Mouse (Mus musculus): ENCODE results near the gene Arpc5l. TPM values are rescaled to one million over a fixed set of nuclear protein-coding genes. Genes with fewer than 3 reads are reported as not detected.
A peak's percentile ranks its signal among the peaks of the same experiment; 100 is the strongest.

The Arpc5l gene
- polyA plus RNA-seq, 1 experiment = 55.2 TPM

GRCm38 (mm10) chr2:38973223-38973622 is 31.9 kb upstream of the Arpc5l start:
- Histone ChIP-seq H3K9me3 (replicated peaks; ENCODE audit: control insufficient read depth, insufficient read depth, low read length, poor library complexity, severe bottlenecking) (no peaks in the 10 kb centered on the region), H3K9ac (ENCODE audit: low read depth, poor library complexity, severe bottlenecking) (no peak overlapping the region), H3K36me3 (ENCODE audit: control insufficient read depth, insufficient read depth, low read length, poor library complexity, severe bottlenecking) (no peaks in the 10 kb centered on the region), H3K4me1 (ENCODE audit: control insufficient read depth, insufficient read depth, low read length) (peaks cover 7% of the 10 kb centered on the region), H3K27ac (ENCODE audit: insufficient read depth, low read length) (no peak overlapping the region), H3K4me3 (ENCODE audit: low read depth, low read length) (no peak overlapping the region), H3K27me3 (ENCODE audit: control insufficient read depth, insufficient read depth, low read length, poor library complexity, severe bottlenecking) (no peaks in the 10 kb centered on the region)
- no peak for TF ChIP-seq CTCF (IDR thresholded peaks at IDR 0.05; ENCODE audit: low read depth, low read length)

- no peaks in the 10 kb centered on the region for H3K9me3 ChIP-seq (replicated peaks; ENCODE audit: control insufficient read depth, insufficient read depth, low read length, poor library complexity, severe bottlenecking)
- H3K4me3 ChIP-seq (ENCODE audit: low read depth, low read length) = no peak overlapping the region
- peaks cover 7% of the 10 kb centered on the region for H3K4me1 ChIP-seq (ENCODE audit: control insufficient read depth, insufficient read depth, low read length)
- H3K27ac ChIP-seq (ENCODE audit: insufficient read depth, low read length) = no peak overlapping the region
- TF ChIP-seq POLR2A (IDR thresholded peaks at IDR 0.05; ENCODE audit: insufficient read depth, low read length) (no peak), EP300 (IDR thresholded peaks at IDR 0.05; ENCODE audit: insufficient read depth, low read depth, low read length) (no peak), CTCF (IDR thresholded peaks at IDR 0.05; ENCODE audit: low read depth, low read length) (no peak)
- no peaks in the 10 kb centered on the region for H3K36me3 ChIP-seq (ENCODE audit: control insufficient read depth, insufficient read depth, low read length, poor library complexity, severe bottlenecking)
- no peak overlapping the region for H3K9ac ChIP-seq (ENCODE audit: low read depth, poor library complexity, severe bottlenecking)
- H3K27me3 ChIP-seq (ENCODE audit: control insufficient read depth, insufficient read depth, low read length, poor library complexity, severe bottlenecking) = no peaks in the 10 kb centered on the region
These were observed 31.4 kb upstream of the Arpc5l start for GRCm38 (mm10) chr2:38973701-38974100.

- Histone ChIP-seq H3K9ac (ENCODE audit: low read depth, poor library complexity, severe bottlenecking) (no peak overlapping the region), H3K27me3 (ENCODE audit: control insufficient read depth, insufficient read depth, low read length, poor library complexity, severe bottlenecking) (no peaks in the 10 kb centered on the region), H3K4me1 (ENCODE audit: control insufficient read depth, insufficient read depth, low read length) (peaks cover 7% of the 10 kb centered on the region), H3K9me3 (replicated peaks; ENCODE audit: control insufficient read depth, insufficient read depth, low read length, poor library complexity, severe bottlenecking) (no peaks in the 10 kb centered on the region), H3K27ac (ENCODE audit: insufficient read depth, low read length) (no peak overlapping the region), H3K36me3 (ENCODE audit: control insufficient read depth, insufficient read depth, low read length, poor library complexity, severe bottlenecking) (no peaks in the 10 kb centered on the region), H3K4me3 (ENCODE audit: low read depth, low read length) (no peak overlapping the region)
- TF ChIP-seq CTCF (IDR thresholded peaks at IDR 0.05; ENCODE audit: low read depth, low read length) (no peak), POLR2A (IDR thresholded peaks at IDR 0.05; ENCODE audit: insufficient read depth, low read length) (no peak), EP300 (IDR thresholded peaks at IDR 0.05; ENCODE audit: insufficient read depth, low read depth, low read length) (no peak)
These were observed 31.0 kb upstream of the Arpc5l start for GRCm38 (mm10) chr2:38974171-38974570.

- Histone ChIP-seq H3K27me3 (ENCODE audit: control insufficient read depth, insufficient read depth, low read length, poor library complexity, severe bottlenecking) (no peaks in the 10 kb centered on the region), H3K36me3 (ENCODE audit: control insufficient read depth, insufficient read depth, low read length, poor library complexity, severe bottlenecking) (no peaks in the 10 kb centered on the region), H3K4me1 (ENCODE audit: control insufficient read depth, insufficient read depth, low read length) (peaks cover 7% of the 10 kb centered on the region), H3K9me3 (replicated peaks; ENCODE audit: control insufficient read depth, insufficient read depth, low read length, poor library complexity, severe bottlenecking) (no peaks in the 10 kb centered on the region), H3K9ac (ENCODE audit: low read depth, poor library complexity, severe bottlenecking) (no peak overlapping the region), H3K27ac (ENCODE audit: insufficient read depth, low read length) (no peak overlapping the region), H3K4me3 (ENCODE audit: low read depth, low read length) (peak overlapping the region; percentile 10)
- no peak for TF ChIP-seq CTCF (IDR thresholded peaks at IDR 0.05; ENCODE audit: low read depth, low read length)
- TF ChIP-seq EP300 (IDR thresholded peaks at IDR 0.05; ENCODE audit: insufficient read depth, low read depth, low read length) = 0 out of 2 replicates have a peak, but pooled peaks have one; percentile 22
- TF ChIP-seq POLR2A (IDR thresholded peaks at IDR 0.05; ENCODE audit: insufficient read depth, low read length) = no peak
These were observed 30.0 kb upstream of the Arpc5l start for GRCm38 (mm10) chr2:38975181-38975580.

- Histone ChIP-seq H3K4me3 (ENCODE audit: low read depth, low read length) (peak overlapping the region; percentile 22), H3K9me3 (replicated peaks; ENCODE audit: control insufficient read depth, insufficient read depth, low read length, poor library complexity, severe bottlenecking) (no peaks in the 10 kb centered on the region), H3K9ac (ENCODE audit: low read depth, poor library complexity, severe bottlenecking) (0 out of 2 replicates have a peak overlapping the region, but pooled peaks have one; percentile 0), H3K4me1 (ENCODE audit: control insufficient read depth, insufficient read depth, low read length) (peaks cover 7% of the 10 kb centered on the region), H3K36me3 (ENCODE audit: control insufficient read depth, insufficient read depth, low read length, poor library complexity, severe bottlenecking) (no peaks in the 10 kb centered on the region), H3K27ac (ENCODE audit: insufficient read depth, low read length) (no peak overlapping the region), H3K27me3 (ENCODE audit: control insufficient read depth, insufficient read depth, low read length, poor library complexity, severe bottlenecking) (no peaks in the 10 kb centered on the region)
- no peak for TF ChIP-seq POLR2A (IDR thresholded peaks at IDR 0.05; ENCODE audit: insufficient read depth, low read length)
- no peak for TF ChIP-seq CTCF (IDR thresholded peaks at IDR 0.05; ENCODE audit: low read depth, low read length)
- TF ChIP-seq EP300 (IDR thresholded peaks at IDR 0.05; ENCODE audit: insufficient read depth, low read depth, low read length) = no peak
These were observed 29.0 kb upstream of the Arpc5l start for GRCm38 (mm10) chr2:38975941-38976805.

- no peak overlapping the region for H3K4me3 ChIP-seq (ENCODE audit: low read depth, low read length)
These were observed 27.3 kb upstream of the Arpc5l start for GRCm38 (mm10) chr2:38977837-38978236.

More at GRCm38 (mm10) chr2:38977837-38978236, 27.3 kb upstream of the Arpc5l start:
- Histone ChIP-seq H3K9me3 (replicated peaks; ENCODE audit: control insufficient read depth, insufficient read depth, low read length, poor library complexity, severe bottlenecking) (no peaks in the 10 kb centered on the region), H3K36me3 (ENCODE audit: control insufficient read depth, insufficient read depth, low read length, poor library complexity, severe bottlenecking) (no peaks in the 10 kb centered on the region), H3K27me3 (ENCODE audit: control insufficient read depth, insufficient read depth, low read length, poor library complexity, severe bottlenecking) (no peaks in the 10 kb centered on the region), H3K9ac (ENCODE audit: low read depth, poor library complexity, severe bottlenecking) (no peak overlapping the region), H3K27ac (ENCODE audit: insufficient read depth, low read length) (no peak overlapping the region), H3K4me1 (ENCODE audit: control insufficient read depth, insufficient read depth, low read length) (peaks cover 7% of the 10 kb centered on the region)
- no peak for TF ChIP-seq EP300 (IDR thresholded peaks at IDR 0.05; ENCODE audit: insufficient read depth, low read depth, low read length)
- TF ChIP-seq POLR2A (IDR thresholded peaks at IDR 0.05; ENCODE audit: insufficient read depth, low read length) = no peak
- no peak for TF ChIP-seq CTCF (IDR thresholded peaks at IDR 0.05; ENCODE audit: low read depth, low read length)

Data from ES-Bruce4 (cell line).